Mouse (Mus musculus): ENCODE measurements around the gene Rabif. TPM values are rescaled to one million over a fixed set of nuclear protein-coding genes. Genes with fewer than 3 reads are reported as not detected.
"Not testable (repeated sequence)": the region's sequence is repeated elsewhere in the genome, so short reads cannot be mapped to it uniquely, and the experiment has no call there.

Rabif gene
- total RNA-seq, 2 experiments from 2014 or later = 8.0 to 9.7 TPM

- no peak for DNase-seq
Observed at GRCm38 (mm10) chr1:134512584-134512983, 18.1 kb downstream of the Rabif start.

- DNase-seq = peak; percentile 26 to 44
Observed at GRCm38 (mm10) chr1:134513312-134513860, 18.9 kb downstream of the Rabif start.

DNA sequence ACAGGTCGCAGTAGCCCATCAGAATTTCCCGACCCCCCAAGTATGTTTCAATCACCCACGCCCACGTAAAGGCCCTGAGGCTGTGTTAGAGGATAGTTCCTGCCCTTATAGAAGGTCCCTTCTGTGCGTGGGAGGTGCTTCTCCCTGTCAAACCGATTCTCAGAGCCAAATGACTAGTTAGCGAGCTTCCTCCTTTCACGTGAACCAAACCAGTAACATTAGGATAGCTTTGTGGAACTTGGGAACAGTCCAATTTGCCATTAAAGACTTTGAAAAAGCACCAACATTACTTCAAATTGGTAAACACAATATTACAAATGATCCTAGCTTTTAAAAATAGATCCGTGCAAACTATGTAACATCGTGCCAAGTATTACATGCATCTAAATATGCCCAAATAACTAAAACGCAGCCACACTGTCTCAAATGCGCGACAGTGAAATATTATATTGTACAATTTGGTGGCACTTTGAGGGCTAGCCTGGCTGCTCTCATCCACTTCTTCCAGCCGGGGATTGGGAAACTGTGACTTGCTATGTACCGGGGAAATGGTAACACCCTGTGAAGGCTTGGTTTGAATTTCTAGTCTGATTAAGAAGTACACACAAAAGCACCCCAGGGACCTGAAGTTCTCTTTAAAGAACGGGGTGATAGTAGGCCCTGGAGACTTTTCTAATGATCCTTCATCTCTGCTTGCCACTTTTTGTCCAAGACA is 19.6 kb downstream of the Rabif start:
- DNase-seq = peak; percentile 27 to 33

- DNase-seq = peak in 1 of 2 experiments; percentile 23
Observed at GRCm38 (mm10) chr1:134515891-134516290, 21.4 kb downstream of the Rabif start.

DNA sequence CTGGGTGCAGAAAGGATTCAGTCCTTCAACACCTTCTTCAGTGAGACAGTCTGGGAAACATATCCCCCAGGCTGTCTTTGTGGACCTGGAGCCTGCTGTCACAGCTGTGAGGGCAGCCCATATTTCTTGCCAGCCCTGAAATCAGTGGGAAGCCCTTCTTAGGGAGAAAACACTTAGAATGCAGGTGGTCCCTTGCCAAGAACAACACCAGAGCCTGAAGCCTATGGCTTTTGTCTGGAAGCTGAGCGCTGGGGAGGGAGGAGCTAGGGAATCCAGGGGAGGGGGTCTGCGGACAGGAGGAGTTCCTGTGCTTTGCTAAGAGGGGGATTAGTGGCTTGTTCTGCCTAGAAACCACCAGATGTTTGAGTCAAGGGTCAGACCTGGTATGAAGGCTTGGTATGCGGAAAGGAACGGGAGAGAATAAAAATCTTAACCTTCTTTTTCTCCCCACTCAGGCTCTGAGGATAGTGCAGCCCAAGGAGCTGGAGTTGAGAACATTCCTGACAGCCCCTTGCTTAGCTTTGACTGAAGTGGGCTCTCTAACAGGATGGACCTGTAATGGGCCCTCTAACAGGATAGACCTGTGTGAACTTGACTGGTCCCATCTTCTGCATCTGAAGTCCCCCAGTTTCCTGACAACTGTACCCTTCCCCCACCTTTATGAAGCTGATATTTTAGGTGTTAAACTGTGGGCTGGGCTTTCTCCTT is 22.2 kb downstream of the Rabif start:
- DNase-seq = no peak

DNA sequence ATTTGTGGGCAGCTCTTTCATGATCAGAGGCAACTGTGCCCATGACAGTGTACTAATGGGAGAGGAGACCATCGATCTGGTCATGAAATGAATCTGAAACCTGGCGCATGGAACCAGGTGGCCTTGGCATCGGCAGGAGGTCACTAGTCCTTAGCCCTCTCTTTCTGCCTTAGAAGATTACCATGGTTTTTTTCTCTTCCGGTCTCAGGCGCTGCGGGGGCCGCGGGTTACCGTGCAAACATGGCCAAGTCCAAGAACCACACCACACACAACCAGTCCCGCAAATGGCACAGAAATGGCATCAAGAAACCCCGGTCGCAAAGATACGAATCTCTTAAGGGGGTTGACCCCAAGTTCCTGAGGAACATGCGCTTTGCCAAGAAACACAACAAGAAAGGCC is 23.4 kb downstream of the Rabif start:
- not testable (repeated sequence) for DNase-seq

DNA sequence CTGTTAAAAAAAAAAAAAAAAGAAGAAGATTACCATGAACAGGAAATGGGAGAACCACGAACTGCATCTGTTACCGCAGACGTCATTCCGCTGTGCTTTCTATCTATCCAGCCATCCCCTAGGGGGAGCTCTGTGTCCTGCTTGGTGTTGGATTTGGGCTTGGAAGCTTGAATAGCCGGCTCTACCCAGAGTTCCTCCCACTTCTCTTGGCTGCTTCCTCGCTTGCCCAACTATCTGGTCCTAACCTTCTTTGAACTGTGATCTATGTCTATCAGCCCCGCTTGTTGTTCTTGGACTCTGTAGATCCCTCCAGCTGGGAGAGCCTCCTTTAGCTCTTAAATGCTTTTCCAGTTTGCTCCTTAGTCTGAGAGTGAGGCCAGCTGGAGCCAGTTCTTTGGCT is 24.2 kb downstream of the Rabif start:
- DNase-seq = peak; percentile 94

DNA sequence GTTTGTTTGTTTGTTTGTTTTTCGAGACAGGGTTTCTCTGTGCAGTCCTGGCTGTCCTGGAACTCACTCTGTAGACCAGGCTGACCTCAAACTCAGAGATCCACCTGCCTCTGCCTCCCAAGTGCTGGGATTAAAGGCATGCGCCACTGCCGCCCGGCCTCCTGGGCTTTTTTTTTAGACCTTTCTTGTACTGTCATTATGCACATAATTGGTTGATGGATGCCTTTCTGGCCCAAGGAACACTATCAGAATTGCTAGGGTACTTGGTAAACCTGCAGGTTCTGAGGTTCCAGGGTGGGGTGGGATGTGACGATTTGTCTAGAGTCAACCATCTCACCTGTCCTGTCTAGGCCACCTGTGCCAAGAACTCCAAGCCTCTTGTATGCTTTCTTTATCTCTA is 24.8 kb downstream of the Rabif start:
- not testable (repeated sequence) for DNase-seq

DNA sequence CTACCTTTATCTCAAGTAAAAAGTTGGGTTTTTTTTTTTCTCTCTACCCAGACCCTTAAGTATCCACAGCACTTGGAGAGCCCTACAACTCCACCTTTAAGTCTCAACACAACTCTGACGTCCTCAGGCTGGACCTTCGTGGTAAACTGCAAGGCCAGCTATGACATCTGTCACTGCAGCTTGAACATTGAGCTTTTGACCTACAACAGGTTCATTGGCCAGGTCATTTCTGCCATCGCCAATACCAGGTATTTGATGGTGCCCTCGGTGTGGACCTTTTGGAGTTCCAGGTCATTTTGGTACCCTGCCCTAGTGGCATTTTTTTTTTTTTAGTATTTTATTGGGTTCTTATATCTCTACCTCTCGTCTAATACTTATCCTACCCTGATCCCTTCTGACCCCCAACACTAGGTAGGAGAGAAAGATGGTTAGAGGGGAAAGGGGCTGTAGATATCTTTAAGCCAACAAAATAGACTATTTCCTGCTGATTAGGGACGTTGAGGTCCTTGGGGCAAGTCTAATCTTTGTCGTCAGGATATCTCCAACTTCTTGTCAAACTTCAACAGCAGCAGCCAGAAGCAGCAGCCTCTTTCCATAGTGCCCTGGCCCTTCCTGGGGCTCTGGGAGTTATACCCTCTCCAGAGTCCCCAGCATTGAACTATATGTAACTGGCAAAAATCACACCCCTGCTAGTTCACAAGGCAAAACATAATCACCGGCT is 25.7 kb downstream of the Rabif start:
- no peak for DNase-seq

DNA sequence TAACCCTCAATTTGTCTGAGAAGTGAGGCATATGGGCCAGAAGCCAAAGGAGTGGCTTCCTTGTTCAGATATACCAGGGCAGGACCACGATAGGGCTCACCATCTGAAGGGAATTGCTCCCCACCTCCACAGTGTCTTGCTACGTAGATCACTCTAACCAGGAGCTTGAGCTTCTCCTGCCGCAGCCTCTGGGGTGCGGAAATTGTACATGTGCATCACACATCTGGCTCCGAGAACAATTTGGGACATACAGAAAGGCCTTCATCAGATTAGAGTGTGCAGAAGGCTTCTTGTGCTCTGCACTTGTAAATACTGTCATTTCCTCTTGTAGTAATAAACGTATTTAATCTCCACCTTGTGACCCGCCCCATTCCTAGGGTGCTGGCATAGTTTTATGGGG is 26.7 kb downstream of the Rabif start:
- no peak for DNase-seq

DNA sequence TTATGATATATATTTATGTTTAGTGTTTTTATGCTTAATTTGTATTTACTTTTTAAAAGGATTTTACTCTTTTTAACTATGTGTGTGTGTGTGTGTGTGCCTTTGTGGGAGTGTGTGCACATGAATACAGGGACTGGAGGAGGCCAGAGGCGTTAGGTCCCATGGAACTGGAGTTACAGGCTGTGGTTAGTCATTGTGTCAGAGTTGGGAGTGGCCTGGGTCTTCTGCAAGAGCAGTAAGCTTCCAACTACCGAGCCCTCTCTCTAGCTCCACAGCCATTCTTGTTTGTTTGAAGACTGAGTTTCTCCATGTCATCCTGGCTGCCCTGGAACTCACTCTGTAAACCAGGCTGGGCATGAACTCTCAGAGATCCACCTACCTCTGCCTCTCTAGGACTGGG is 27.9 kb downstream of the Rabif start:
- no peak for DNase-seq

DNA sequence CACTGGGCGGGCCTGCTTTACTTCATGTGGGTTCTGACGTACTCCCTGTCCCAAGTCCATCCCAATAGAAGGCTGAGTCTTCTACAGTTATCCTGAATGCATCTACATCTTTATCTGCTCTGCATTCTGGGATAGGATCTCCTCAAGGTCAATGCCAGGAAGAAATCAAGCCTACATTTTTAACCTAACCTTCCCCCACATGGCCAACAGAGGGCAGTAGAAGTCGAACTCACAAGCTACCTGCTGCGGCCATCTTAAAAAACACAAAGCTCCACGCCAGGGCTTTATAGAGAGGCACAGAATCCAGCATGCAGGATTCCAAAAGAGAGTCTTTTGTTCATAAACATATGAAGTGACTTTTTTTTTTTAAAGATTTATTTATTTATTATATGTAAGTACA is 30.0 kb downstream of the Rabif start:
- no peak for DNase-seq

GRCm38 (mm10) chr1:134525015-134525414 is 30.6 kb downstream of the Rabif start:
- DNase-seq = no peak

GRCm38 (mm10) chr1:134526752-134527151 is 32.3 kb downstream of the Rabif start:
- no peak for DNase-seq

DNA sequence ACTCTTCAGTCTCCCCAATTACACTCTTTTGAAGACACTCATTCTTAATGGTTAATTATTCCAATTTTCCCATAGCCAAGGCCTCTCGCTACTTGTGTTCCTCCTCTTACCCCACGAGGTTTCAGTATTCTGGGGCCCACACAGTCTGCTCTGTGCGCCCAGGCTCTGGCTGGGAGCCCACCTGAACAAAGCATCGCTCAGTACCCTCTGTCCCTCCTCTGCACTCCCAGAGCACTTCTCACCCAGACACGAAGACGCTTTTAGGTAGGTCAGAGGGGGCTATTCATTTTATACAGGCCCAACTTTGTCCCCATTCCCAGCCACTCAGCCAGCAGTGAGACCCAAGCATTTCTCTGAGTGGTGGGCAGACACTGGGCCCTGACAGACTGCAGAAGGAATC is 36.2 kb downstream of the Rabif start:
- no peak for DNase-seq

GRCm38 (mm10) chr1:134533710-134534109 is 39.3 kb downstream of the Rabif start:
- DNase-seq = not testable (repeated sequence)

DNA sequence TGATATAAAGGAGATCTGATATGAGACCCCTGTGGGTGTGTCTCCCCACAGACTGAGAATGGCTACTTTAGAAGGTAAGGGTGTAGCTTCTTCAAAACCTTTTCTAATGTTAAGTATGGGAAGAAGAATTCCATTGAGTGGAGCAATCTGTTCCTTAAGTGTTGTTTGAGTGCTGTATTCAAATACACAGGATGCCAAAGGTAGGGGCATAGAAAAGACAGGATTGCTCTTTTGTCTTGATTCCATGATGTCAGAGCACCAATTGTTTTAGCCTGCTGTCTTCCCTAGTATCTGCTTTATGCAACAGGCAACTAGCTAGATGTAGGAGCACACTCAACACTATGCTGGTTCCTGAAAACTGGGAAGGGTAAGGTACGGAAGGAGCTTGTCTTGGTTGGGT is 40.6 kb downstream of the Rabif start:
- no peak for DNase-seq

- DNase-seq = no peak
Observed at GRCm38 (mm10) chr1:134535513-134535912, 41.1 kb downstream of the Rabif start.

GRCm38 (mm10) chr1:134540610-134541009 is 46.2 kb downstream of the Rabif start:
- DNase-seq = no peak

- peak in 1 of 2 experiments; percentile 38 for DNase-seq
Observed at GRCm38 (mm10) chr1:134548231-134548630, 53.8 kb downstream of the Rabif start.

DNA sequence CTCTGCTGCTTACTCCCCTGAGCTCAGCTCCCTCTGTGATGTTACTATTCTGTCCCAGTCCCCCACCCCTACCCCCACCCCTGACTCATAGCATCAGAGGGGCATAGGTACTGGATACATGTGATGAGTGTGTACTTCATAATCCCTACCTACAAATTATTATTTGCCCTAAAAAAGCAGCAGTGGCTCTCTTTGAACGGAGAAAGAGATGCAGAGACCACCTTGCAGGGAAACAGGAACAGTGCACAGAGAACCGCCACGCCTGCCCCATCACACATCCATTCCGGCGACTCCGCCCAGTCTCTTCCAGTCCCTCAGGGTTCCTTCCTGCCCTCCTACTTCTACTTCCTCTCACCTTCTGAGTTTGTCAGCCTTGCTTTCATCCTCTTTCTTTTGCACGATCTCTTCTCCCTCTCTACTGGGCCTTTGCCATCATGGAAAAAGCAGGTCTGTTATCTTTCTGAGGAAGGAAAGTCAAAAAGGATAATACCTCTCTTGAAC is 55.2 kb downstream of the Rabif start, which contains the start of gene Mgat4e:
Gene Mgat4e (minus strand): TSS at position 51 of the 501 bp plus-strand sequence.
- DNase-seq = no peak

GRCm38 (mm10) chr1:134551869-134552268 is 57.4 kb downstream of the Rabif start:
- no peak for DNase-seq

- DNase-seq = no peak
Observed at GRCm38 (mm10) chr1:134552396-134552795, 57.9 kb downstream of the Rabif start.

Measured in heart, adult 18-20 months (tissue).